Mouse (Mus musculus): ENCODE data around the gene Prkg1. TPM values are rescaled to one million over a fixed set of nuclear protein-coding genes. Genes with fewer than 3 reads are reported as not detected.

Prkg1 gene
- total and polyA plus RNA-seq, 3 experiments: not detected

DNA sequence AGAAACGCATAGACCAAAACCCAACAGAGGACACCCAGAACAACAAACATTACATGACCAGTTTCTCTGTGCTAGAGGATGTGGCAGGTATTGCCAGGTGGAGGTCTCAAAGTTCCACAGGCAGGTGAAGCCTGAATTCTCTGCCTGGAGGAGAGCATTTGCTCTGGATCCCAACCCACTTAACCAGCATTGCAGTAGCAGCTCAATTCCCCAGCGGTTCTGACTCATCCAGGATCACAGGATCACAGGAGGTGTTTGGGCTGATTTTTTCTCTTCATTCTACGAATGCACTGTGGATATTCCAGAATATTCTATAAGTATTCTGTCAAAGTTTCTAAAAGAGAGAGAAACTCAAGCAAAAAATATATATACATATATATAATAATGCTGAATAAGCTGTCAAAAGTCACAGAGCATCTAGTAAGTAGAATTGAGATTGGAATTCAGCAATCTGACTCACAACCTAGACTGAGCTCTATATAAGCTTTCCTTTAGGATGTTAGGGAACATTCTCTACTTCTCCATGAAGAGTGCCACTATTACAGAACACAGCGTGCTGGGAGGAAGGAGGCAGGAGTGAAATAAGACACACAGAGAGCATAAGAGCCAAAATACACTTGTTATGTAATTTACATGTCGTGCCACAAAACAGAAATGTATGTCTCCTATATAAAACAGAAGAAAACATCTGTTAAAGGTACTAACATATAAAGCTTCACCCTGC, 833.2 kb downstream of the Prkg1 start:
- TF ChIP-seq ZNF384 (IDR thresholded peaks at IDR 0.05; ENCODE audit: low read depth, low read length) (no peak), RAD21 (IDR thresholded peaks at IDR 0.05; ENCODE audit: low read depth, low read length) (no peak), MXI1 (IDR thresholded peaks at IDR 0.05; ENCODE audit: low read depth, low read length) (no peak), ELF1 (IDR thresholded peaks at IDR 0.05; ENCODE audit: low read depth, low read length) (no peak), EP300 (IDR thresholded peaks at IDR 0.05; ENCODE audit: low read depth in 1 of 2, low read length in 2 of 2) (no peak), CTCF (IDR thresholded peaks at IDR 0.05 in 2 of 3, conservative IDR thresholded peaks at IDR 0.05 in 1 of 3; ENCODE audit: control insufficient read depth in 1 of 3, insufficient read depth in 1 of 3, low read depth in 2 of 3, low read length in 3 of 3, poor library complexity in 1 of 3, severe bottlenecking in 1 of 3) (no peak), NELFE (IDR thresholded peaks at IDR 0.05; ENCODE audit: low read depth, low read length) (no peak), ETS1 (IDR thresholded peaks at IDR 0.05; ENCODE audit: low read depth, low read length) (no peak), MYB (IDR thresholded peaks at IDR 0.05; ENCODE audit: low read depth, low read length) (no peak), SMC3 (IDR thresholded peaks at IDR 0.05; ENCODE audit: low read depth, low read length) (no peak)
- H3K36me3 ChIP-seq (ENCODE audit: control insufficient read depth in 1 of 2, insufficient read depth in 2 of 2, low read length in 2 of 2): no peaks in the 10 kb centered on the region
- no peak overlapping the region for H3K4me3 ChIP-seq (ENCODE audit: control insufficient read depth in 1 of 2, insufficient read depth in 1 of 2, low read depth in 2 of 2, low read length in 2 of 2)
- no peaks in the 10 kb centered on the region for H3K9me3 ChIP-seq (replicated peaks; ENCODE audit: insufficient read depth, low read length)
- H3K9ac ChIP-seq (ENCODE audit: control insufficient read depth, low read depth, low read length, poor library complexity, severe bottlenecking): no peak overlapping the region
- H3K79me2 ChIP-seq (ENCODE audit: control insufficient read depth, insufficient read depth, low read length, poor library complexity): no peaks in the 10 kb centered on the region
- no peak overlapping the region for H3K27ac ChIP-seq (ENCODE audit: control insufficient read depth, low read depth, low read length)
- no peaks in the 10 kb centered on the region for H3K4me1 ChIP-seq (ENCODE audit: control insufficient read depth in 1 of 2, insufficient read depth in 2 of 2, low read length in 2 of 2)
- DNase-seq (ENCODE audit: low read depth, low spot score): no peak
- no peaks in the 10 kb centered on the region for H3K27me3 ChIP-seq (ENCODE audit: control insufficient read depth in 1 of 2, insufficient read depth in 2 of 2, low read length in 2 of 2)

DNA sequence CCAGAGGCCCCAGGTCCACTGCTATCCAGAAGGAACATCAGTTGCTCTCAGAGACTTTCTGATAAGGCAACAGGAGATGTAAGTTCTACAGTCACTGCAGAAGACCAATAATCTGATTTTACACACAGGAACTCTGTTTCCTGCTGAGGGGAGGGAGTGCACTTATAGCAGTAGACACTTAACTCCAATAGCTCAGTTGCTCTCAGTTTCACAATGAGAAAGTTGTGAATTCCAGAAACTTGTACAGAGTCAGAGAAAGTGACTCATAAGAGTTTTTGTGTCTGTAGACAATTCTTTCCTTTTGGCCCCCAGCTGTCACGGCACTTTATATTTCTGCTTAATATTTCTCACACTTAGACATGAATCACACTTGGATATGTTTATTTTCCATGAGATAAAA, 840.8 kb downstream of the Prkg1 start:
- Histone ChIP-seq H3K9ac (ENCODE audit: control insufficient read depth, low read depth, low read length, poor library complexity, severe bottlenecking) (no peak overlapping the region), H3K79me2 (ENCODE audit: control insufficient read depth, insufficient read depth, low read length, poor library complexity) (no peaks in the 10 kb centered on the region), H3K27me3 (ENCODE audit: control insufficient read depth in 1 of 2, insufficient read depth in 2 of 2, low read length in 2 of 2) (no peaks in the 10 kb centered on the region), H3K27ac (ENCODE audit: control insufficient read depth, low read depth, low read length) (no peak overlapping the region), H3K4me1 (ENCODE audit: control insufficient read depth in 1 of 2, insufficient read depth in 2 of 2, low read length in 2 of 2) (no peaks in the 10 kb centered on the region), H3K36me3 (ENCODE audit: control insufficient read depth in 1 of 2, insufficient read depth in 2 of 2, low read length in 2 of 2) (no peaks in the 10 kb centered on the region), H3K9me3 (replicated peaks; ENCODE audit: insufficient read depth, low read length) (no peaks in the 10 kb centered on the region), H3K4me3 (ENCODE audit: control insufficient read depth in 1 of 2, insufficient read depth in 1 of 2, low read depth in 2 of 2, low read length in 2 of 2) (no peak overlapping the region)
- no peak for TF ChIP-seq ZKSCAN1 (IDR thresholded peaks at IDR 0.05; ENCODE audit: low read depth, low read length)
- no peak for TF ChIP-seq ZNF384 (IDR thresholded peaks at IDR 0.05; ENCODE audit: low read depth, low read length)
- TF ChIP-seq ZC3H11A (IDR thresholded peaks at IDR 0.05; ENCODE audit: low read depth, low read length): no peak
- TF ChIP-seq POLR2AphosphoS2 (IDR thresholded peaks at IDR 0.05; ENCODE audit: low read length): no peak
- TF ChIP-seq GATA1 (IDR thresholded peaks at IDR 0.05; ENCODE audit: low read depth, low read length): no peak
- no peak for TF ChIP-seq SMC3 (IDR thresholded peaks at IDR 0.05; ENCODE audit: low read depth, low read length)
- no peak for TF ChIP-seq TBP (IDR thresholded peaks at IDR 0.05; ENCODE audit: low read depth, low read length)
- no peak for TF ChIP-seq RAD21 (IDR thresholded peaks at IDR 0.05; ENCODE audit: low read depth, low read length)
- no peak for TF ChIP-seq KAT2A (conservative IDR thresholded peaks at IDR 0.05; ENCODE audit: low read depth, low read length)
- no peak for TF ChIP-seq MAZ (IDR thresholded peaks at IDR 0.05; ENCODE audit: low read depth, low read length)
- DNase-seq (ENCODE audit: low read depth, low spot score): no peak

Measured in MEL (cell line).